ENCODE assay signal across 14 mouse cellular contexts in the genomic region with DNA sequence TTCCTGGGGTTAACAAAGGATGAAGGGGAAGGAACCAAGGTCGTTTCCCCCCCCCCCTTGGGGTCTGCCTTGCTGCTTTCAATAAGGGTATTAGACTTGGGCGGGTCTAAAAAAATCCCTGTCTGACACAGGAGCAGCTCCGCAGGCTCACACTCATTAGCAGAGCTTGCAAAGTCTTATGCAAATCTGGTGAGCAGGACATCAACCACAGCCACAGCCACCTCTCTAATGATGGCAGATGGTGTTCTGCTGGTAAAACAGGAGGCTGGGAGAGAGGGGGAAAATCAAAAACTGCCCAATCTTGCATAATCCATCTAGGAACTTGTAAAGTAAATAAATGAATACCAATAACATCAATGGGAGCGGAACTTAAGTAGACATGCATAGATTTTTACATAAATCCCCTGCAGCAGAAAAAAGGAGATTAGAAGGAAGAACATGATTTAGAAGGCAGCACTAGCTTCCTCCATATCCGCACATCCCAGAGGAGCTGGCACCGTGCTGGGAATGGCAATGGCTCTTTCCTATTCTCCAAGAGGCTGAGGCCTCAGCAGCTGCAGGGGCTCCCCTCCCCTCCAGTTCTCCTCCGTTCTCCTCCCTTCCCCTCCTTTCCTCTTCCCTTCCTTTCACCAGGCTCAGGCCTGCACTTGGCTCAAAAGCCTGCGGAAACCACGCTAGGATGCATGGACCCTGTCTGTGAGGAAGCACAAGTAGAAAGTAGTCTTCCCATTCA.
DNase-seq lines count a peak whose midpoint lies in the region; ATAC-seq lines count a peak whose summit lies in the region.
"Had no signal": no experiment of that assay in that cellular context is flagged by ENCODE, and none has a peak within 500 bp of the region (broad histone marks: within the 10 kb centered on the region; RNA-seq: fewer than 3 reads in every experiment).

No protein-coding gene starts in this region.

- H3K4me1 ChIP-seq in neural tube, embryonic 11.5 days (ENCODE audit: control insufficient read depth, insufficient read depth, low read length), result no peaks in the 10 kb centered on the region; the same call in 1 of the 2 replicates
- H3K4me1 ChIP-seq in neural tube, embryonic 15.5 days, result peaks cover 7% of the 10 kb centered on the region
- H3K4me1 ChIP-seq in forebrain, embryonic 16.5 days (replicated peaks; ENCODE audit: control insufficient read depth, insufficient read depth, low read length), result peaks cover 15% of the 10 kb centered on the region
- H3K4me1 ChIP-seq: heart, embryonic 15.5 days had no signal

- ATAC-seq in neural tube, embryonic 11.5 days (ENCODE audit: insufficient read depth, low FRiP score, low TSS enrichment), result peak; percentile 45; the same call in 1 of the 2 replicates
- no peak for ATAC-seq in neural tube, embryonic 15.5 days (ENCODE audit: low FRiP score)
- ATAC-seq in forebrain, embryonic 16.5 days, result peak; percentile 96

- no peaks in the 10 kb centered on the region for H3K27me3 ChIP-seq in neural tube, embryonic 11.5 days (ENCODE audit: control insufficient read depth, insufficient read depth, low read length)
- no peaks in the 10 kb centered on the region for H3K27me3 ChIP-seq in neural tube, embryonic 15.5 days (replicated peaks)
- H3K27me3 ChIP-seq in forebrain, embryonic 16.5 days (replicated peaks; ENCODE audit: control insufficient read depth, insufficient read depth, low read length), result no peaks in the 10 kb centered on the region
- H3K27me3 ChIP-seq: heart, embryonic 15.5 days had no signal

- no peak overlapping the region for H3K27ac ChIP-seq in neural tube, embryonic 11.5 days (ENCODE audit: low read depth, low read length)
- no peak overlapping the region for H3K27ac ChIP-seq in neural tube, embryonic 15.5 days (replicated peaks)
- H3K27ac ChIP-seq in forebrain, embryonic 16.5 days (ENCODE audit: low read length), result peak overlapping the region; percentile 72
- H3K27ac ChIP-seq: heart, embryonic 15.5 days had no signal

- H3K9me3 ChIP-seq in neural tube, embryonic 11.5 days (ENCODE audit: control insufficient read depth, low read length), result no peaks in the 10 kb centered on the region
- H3K9me3 ChIP-seq in neural tube, embryonic 15.5 days (replicated peaks), result no peaks in the 10 kb centered on the region; the same call in 1 of the 2 replicates
- no peaks in the 10 kb centered on the region for H3K9me3 ChIP-seq in forebrain, embryonic 16.5 days (ENCODE audit: control insufficient read depth, low read length)
- H3K9me3 ChIP-seq: heart, embryonic 15.5 days had no signal

- peak; percentile 27 for DNase-seq in neural tube, embryonic 11.5 days (ENCODE audit: low spot score)
- peak; percentile 16 to 38 for DNase-seq in layer of hippocampus, postnatal 10 days (ENCODE audit: low spot score in 2 of 2)
- peak; percentile 27 to 41 for DNase-seq in right cerebral cortex, postnatal 10 days (ENCODE audit: low spot score in 2 of 2)
- no peak for DNase-seq in lung, postnatal 36 days
- DNase-seq in kidney, postnatal 4 days, result no peak
- no peak for DNase-seq in cerebellum, adult 9-10 months
- DNase-seq: cerebellum, adult 2 months; kidney, adult 18-20 months; liver; lung, postnatal 14 days; thymus, postnatal 4 days had no signal

- no peak overlapping the region for H3K9ac ChIP-seq in neural tube, embryonic 11.5 days (ENCODE audit: low read length)
- H3K9ac ChIP-seq in neural tube, embryonic 15.5 days (replicated peaks), result no peak overlapping the region
- H3K9ac ChIP-seq in forebrain, embryonic 16.5 days (replicated peaks; ENCODE audit: low read depth, low read length), result no peak overlapping the region
- H3K9ac ChIP-seq: heart, embryonic 15.5 days had no signal

- WGBS in neural tube, embryonic 11.5 days, result 32% methylated on average over 9 of the region's 9 CpGs
- WGBS in neural tube, embryonic 15.5 days, result 26% methylated on average over 9 of the region's 9 CpGs
- 4% methylated on average over 9 of the region's 9 CpGs for WGBS in forebrain, embryonic 16.5 days

- H3K4me2 ChIP-seq in neural tube, embryonic 11.5 days (ENCODE audit: low read depth), result no peak overlapping the region
- H3K4me2 ChIP-seq in neural tube, embryonic 15.5 days, result no peak overlapping the region
- no peak overlapping the region; the same call in 1 of the 2 replicates for H3K4me2 ChIP-seq in forebrain, embryonic 16.5 days (ENCODE audit: low read length)
- H3K4me2 ChIP-seq: heart, embryonic 15.5 days had no signal

- no peaks in the 10 kb centered on the region for H3K36me3 ChIP-seq in neural tube, embryonic 11.5 days (ENCODE audit: control insufficient read depth, insufficient read depth, low read length)
- no peaks in the 10 kb centered on the region for H3K36me3 ChIP-seq in neural tube, embryonic 15.5 days
- H3K36me3 ChIP-seq in forebrain, embryonic 16.5 days (ENCODE audit: control insufficient read depth, insufficient read depth), result no peaks in the 10 kb centered on the region
- H3K36me3 ChIP-seq: heart, embryonic 15.5 days had no signal

- no peak overlapping the region for H3K4me3 ChIP-seq in neural tube, embryonic 11.5 days (ENCODE audit: low read depth, low read length)
- H3K4me3 ChIP-seq in neural tube, embryonic 15.5 days (replicated peaks), result no peak overlapping the region
- no peak overlapping the region for H3K4me3 ChIP-seq in forebrain, embryonic 16.5 days (replicated peaks; ENCODE audit: low read length)
- H3K4me3 ChIP-seq: heart, embryonic 15.5 days had no signal

Comparison
In these comparisons a context has a peak if more than half of its experiments do, and no peak if none do; other contexts are left out.
1. DNase-seq: peak in neural tube, embryonic 11.5 days (single experiment), layer of hippocampus, postnatal 10 days (2 of 2) and right cerebral cortex, postnatal 10 days (2 of 2); none in lung, postnatal 36 days (single experiment), kidney, postnatal 4 days (0 of 2) and cerebellum, adult 9-10 months (single experiment).